Mouse (Mus musculus): Measurements from ENCODE around the gene Sh3bp5l.
"Not testable (repeated sequence)": the region's sequence is repeated elsewhere in the genome, so short reads cannot be mapped to it uniquely, and the experiment has no call there.

Sh3bp5l gene

DNA sequence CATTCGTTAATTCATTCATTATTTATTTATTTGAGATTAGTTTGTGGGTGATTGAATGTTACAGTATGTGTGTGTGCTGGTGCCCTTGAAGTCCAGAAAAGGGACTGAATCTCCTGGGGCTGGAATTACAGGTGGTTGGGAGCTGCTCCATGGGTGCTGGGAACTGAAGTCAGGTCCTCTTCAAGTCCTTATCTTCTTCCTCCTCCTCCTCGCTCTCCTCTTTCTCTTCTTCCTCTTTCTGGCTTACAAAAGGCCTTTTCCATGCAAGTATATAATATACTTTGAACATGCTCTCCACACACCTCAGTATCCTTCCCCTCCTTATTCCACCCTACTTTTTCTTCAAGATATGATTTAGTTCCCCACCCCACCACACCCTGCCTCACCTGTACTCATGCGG, 26.5 kb downstream of the Sh3bp5l start:
- in situ Hi-C loops (cut with MboI; ENCODE audit: low pct_unique_long_range_greater_than_20kb in 1 of 2, low sequenced_read_pairs in 2 of 2, unreplicated experiment in 1 of 2): no loop called here

DNA sequence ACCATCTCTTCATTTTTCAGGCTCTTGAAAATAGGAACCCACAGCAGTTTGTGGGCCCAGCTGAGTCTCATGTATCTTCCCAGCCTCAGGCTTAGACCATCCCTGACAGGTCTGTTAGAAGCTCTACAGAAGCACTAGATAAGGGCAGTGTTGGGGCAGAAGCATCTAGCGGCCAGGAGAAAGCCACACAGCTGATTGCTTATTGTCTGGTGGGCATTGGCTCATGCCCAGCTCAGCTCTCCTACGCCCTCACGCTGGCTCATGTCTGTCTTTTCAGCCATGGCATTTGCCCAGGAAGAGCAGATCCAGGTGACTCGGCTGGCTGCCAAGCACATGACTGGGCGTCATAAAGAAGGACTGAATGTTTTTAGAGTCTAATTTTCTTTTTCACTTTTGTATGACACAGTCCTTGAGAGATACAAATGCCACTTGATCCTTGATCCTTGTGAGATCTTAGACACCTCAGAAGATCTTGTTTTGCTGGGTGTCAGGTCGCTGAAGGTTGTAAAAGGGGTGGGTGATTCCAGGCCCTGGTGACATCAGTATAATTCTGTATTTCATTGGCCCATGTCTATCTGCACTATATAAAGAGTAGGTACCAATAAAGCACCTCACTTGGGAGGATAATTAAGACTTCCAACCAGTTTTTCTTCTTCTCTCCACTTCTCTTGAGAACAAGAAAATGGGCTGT, 27.5 kb downstream of the Sh3bp5l start:
- in situ Hi-C loops (cut with MboI; ENCODE audit: low pct_unique_long_range_greater_than_20kb in 1 of 2, low sequenced_read_pairs in 2 of 2, unreplicated experiment in 1 of 2): no loop called here

DNA sequence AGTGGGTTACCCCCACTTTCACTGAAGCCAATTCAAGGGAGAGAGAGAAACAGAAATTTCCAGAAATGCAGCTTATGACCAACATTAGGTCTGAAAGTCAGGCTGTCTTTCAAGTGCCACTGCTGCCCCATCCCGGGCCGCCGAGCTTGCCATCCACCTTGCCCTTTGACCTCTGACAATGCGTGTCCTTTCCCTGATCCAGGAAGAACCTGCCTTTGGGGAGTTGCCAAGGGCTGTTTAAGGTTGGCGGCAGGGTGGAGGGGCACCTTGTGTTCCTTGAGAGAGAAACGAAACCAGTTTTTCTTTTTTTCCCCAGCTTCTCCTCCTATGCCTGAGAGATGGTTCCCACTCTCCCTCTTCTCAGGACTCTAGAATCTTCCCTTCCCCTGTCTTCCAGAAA, 32.0 kb downstream of the Sh3bp5l start:
- in situ Hi-C loops (cut with MboI; ENCODE audit: low pct_unique_long_range_greater_than_20kb in 1 of 2, low sequenced_read_pairs in 2 of 2, unreplicated experiment in 1 of 2): not testable (repeated sequence)

DNA sequence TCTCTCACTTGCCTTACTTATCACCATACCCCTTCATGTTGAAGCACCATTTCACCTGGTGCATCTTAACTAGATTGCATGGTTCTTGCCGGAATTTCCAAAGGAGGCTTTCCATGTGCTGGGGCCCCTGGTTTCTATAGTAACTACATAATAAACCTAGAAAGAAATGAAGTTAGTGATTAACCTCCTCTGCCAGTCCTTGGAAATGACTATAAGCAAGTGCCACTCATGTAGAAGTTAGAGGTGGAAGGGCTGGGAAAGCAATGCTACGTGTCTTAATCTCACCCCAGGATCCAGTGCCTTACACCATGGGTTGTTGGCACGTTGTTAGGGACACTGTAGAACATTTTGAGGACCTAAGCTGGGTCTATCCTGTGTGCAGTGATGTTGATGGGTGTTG, 33.9 kb downstream of the Sh3bp5l start:
- in situ Hi-C loops (cut with MboI; ENCODE audit: low pct_unique_long_range_greater_than_20kb in 1 of 2, low sequenced_read_pairs in 2 of 2, unreplicated experiment in 1 of 2): no loop called here

DNA sequence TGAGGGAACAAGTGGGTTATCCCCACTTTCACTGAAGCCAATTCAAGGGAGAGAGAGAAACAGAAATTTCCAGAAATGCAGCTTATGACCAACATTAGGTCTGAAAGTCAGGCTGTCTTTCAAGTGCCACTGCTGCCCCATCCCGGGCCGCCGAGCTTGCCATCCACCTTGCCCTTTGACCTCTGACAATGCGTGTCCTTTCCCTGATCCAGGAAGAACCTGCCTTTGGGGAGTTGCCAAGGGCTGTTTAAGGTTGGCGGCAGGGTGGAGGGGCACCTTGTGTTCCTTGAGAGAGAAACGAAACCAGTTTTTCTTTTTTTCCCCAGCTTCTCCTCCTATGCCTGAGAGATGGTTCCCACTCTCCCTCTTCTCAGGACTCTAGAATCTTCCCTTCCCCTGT, 35.7 kb downstream of the Sh3bp5l start:
- in situ Hi-C loops (cut with MboI; ENCODE audit: low pct_unique_long_range_greater_than_20kb in 1 of 2, low sequenced_read_pairs in 2 of 2, unreplicated experiment in 1 of 2): not testable (repeated sequence)

DNA sequence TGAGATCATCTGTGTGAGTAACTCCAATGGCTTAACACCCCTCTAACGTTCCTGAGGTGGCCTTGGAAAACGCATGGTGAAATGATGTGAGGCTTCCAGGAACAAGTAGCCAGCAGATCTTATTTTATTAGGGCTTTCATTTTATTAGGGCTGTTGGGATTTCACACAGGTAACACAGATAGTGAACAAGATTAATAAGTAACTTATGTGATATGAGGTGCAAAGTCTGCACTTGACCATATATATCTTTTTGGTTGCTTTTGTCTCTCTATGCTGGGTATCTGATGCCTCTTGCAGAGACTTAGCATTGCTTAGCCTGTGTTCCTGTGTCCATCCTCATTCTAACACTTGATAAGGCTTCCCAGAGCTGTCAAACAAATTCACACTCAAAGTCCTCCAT, 46.7 kb downstream of the Sh3bp5l start:
- in situ Hi-C loops (cut with MboI; ENCODE audit: low pct_unique_long_range_greater_than_20kb in 1 of 2, low sequenced_read_pairs in 2 of 2, unreplicated experiment in 1 of 2): no loop called here

DNA sequence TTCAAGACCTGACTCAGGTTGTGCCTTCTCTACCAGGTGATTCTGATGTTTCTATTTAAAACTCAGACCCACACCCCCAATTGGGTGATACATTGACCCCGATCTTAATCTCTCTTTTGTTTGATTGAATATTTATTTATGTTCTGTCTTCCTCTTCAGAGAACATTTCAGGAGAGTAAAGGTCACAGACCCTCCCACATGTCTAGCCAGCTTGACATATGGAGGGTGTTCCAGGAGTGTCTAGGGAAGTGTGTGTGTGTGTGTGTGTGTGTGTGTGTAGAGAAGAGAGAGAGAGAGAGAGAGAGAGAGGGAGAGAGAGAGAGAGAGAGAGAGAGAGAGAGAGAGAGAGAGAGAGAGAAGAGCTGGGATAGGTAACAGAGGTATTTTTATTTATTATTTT, 47.2 kb downstream of the Sh3bp5l start:
- in situ Hi-C loops (cut with MboI; ENCODE audit: low pct_unique_long_range_greater_than_20kb in 1 of 2, low sequenced_read_pairs in 2 of 2, unreplicated experiment in 1 of 2): no loop called here

DNA sequence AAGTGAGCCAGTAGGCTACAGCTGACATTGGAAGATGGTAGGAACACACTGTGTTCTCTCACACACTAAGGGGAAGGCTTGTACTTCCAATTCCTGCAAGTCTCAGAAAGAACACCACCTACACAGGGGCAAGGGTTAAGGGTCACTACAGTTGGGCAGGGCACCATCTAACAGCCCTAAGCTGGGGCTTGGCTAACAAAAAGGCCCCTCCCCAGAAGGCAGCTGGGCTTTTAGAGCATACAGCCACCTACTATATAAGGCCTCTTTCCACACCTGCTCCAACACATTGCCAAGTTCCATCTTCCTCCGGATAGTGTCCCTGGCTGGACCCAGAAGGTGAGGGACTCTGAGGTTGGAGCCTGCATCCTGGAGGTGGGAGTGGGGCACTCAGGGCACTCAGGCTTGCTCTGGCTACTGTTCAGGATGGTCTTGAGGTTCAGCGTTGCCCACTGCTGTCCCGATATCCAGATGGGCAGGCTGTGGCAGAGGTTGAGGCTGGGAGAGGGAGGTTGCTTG, 48.3 kb downstream of the Sh3bp5l start, which contains the start of gene Lypd8:
Gene Lypd8, plus strand, starts transcription at position 281 of the 516 bp plus-strand sequence.
- in situ Hi-C loops (cut with MboI; ENCODE audit: low pct_unique_long_range_greater_than_20kb in 1 of 2, low sequenced_read_pairs in 2 of 2, unreplicated experiment in 1 of 2): no loop called here

DNA sequence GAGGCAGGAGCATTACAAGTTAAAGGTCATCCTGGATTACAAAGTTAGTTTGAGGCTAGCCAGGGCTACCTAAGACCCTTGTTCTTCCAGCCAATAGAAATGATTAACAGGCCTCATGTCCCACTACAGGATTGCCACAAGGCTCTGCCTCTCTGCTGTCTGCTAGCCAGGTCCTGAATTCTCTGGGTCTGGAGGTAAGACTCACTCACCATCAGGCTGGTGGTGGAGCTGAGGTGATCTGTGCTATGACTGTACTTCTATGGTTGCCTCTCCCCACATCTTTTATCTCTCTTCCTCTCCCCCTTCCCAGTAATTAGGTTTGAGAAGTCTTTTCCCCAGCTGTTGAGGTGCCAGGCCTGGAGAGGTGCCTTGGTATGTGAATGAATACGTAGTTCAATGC, 49.0 kb downstream of the Sh3bp5l start:
- in situ Hi-C loops (cut with MboI; ENCODE audit: low pct_unique_long_range_greater_than_20kb in 1 of 2, low sequenced_read_pairs in 2 of 2, unreplicated experiment in 1 of 2): no loop called here

DNA sequence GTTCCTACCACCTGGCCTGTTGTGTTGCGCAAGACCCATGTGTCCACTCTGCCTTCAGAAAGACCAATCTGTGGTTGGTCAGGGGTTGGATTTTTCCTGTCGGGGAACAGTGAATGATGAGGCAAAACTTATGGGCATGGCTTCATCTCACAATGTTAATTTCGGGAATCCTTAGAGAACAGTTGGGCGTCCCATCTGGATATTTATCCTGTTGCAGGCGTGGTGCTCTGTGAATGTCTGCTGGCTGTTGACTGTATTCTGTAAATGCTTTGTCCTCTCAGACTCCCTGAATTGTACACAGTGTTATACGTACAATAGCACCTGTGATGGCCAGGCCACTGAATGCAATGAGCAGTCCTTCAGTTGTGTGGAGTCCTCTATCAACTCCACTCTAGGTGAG, 51.9 kb downstream of the Sh3bp5l start:
- in situ Hi-C loops (cut with MboI; ENCODE audit: low pct_unique_long_range_greater_than_20kb in 1 of 2, low sequenced_read_pairs in 2 of 2, unreplicated experiment in 1 of 2): no loop called here

Measured in mouse embryonic stem cell (cell line).